Mouse (Mus musculus): Measurements from ENCODE around the gene Ncl. TPM values are rescaled to one million over a fixed set of nuclear protein-coding genes. Genes with fewer than 3 reads are reported as not detected.

Ncl gene
- total RNA-seq, 2 experiments from 2014 or later: 232 to 249 TPM

Small RNA genes within 50 kb of the gene (microRNA-seq; reads per million reads assigned to microRNA genes)
- 88.8 reads per million, percentile 49 among the genes with 10 or more reads in this experiment for gene mmu-mir-3535

Other genes with a start within 250 kb of the Ncl start
- gene Htr2b, start 247.4 kb downstream of the Ncl start, total RNA-seq (2021): not detected
- 1 to 10 TPM; 4.0 to 4.4 TPM for gene Gm21972, start 225.8 kb downstream of the Ncl start, total RNA-seq (2021)
- 10 to 100 TPM; 32.7 to 36.7 TPM for gene Armc9, start 204.6 kb downstream of the Ncl start, total RNA-seq (2021)
- 10 to 100 TPM; 10.0 to 10.6 TPM for gene B3gnt7, start 56.6 kb downstream of the Ncl start, total RNA-seq (2021)
- gene Nmur1, start 66.8 kb upstream of the Ncl start, total RNA-seq (2021): under 1 TPM; 0.48 to 0.62 TPM
- not detected for gene Tex44, start 66.9 kb upstream of the Ncl start, total RNA-seq (2021)
- 1,000 to 10,000 TPM; 1,018 to 1,064 TPM for gene Ptma, start 167.3 kb upstream of the Ncl start, total RNA-seq (2021)
- gene Pde6d, start 223.2 kb upstream of the Ncl start, total RNA-seq (2021): 10 to 100 TPM; 74.4 to 74.5 TPM
- 10 to 100 TPM; 34.2 to 36.5 TPM for gene Cops7b, start 223.5 kb upstream of the Ncl start, total RNA-seq (2021)